Mouse (Mus musculus): ENCODE results near the gene Zmym4.
"Not testable (repeated sequence)": the region's sequence is repeated elsewhere in the genome, so short reads cannot be mapped to it uniquely, and the experiment has no call there.

Zmym4 gene

GRCm38 (mm10) chr4:126967864-126968821 is at the start of gene Zmym4:
TSS of gene Zmym4 (minus strand) at chr4:126968135.
- DNase-seq: peak; percentile 94

GRCm38 (mm10) chr4:127016366-127016765 is 48.4 kb upstream of the Zmym4 start:
- no peak for DNase-seq

GRCm38 (mm10) chr4:127015294-127015993 is 47.5 kb upstream of the Zmym4 start:
- peak; percentile 88 for DNase-seq

- DNase-seq: peak; percentile 39
Measured at GRCm38 (mm10) chr4:127005113-127005936, 37.4 kb upstream of the Zmym4 start.

- no peak for DNase-seq
Measured at GRCm38 (mm10) chr4:127004384-127004783, 36.4 kb upstream of the Zmym4 start.

- no peak for DNase-seq
Measured at GRCm38 (mm10) chr4:127000601-127001105, 32.7 kb upstream of the Zmym4 start.

- not testable (repeated sequence) for DNase-seq
Measured at GRCm38 (mm10) chr4:126999372-126999771, 31.4 kb upstream of the Zmym4 start.

GRCm38 (mm10) chr4:126992356-126992755 is 24.4 kb upstream of the Zmym4 start:
- DNase-seq: no peak

GRCm38 (mm10) chr4:126990553-126990952 is 22.6 kb upstream of the Zmym4 start:
- DNase-seq: no peak

GRCm38 (mm10) chr4:126988503-126988902 is 20.6 kb upstream of the Zmym4 start:
- DNase-seq: no peak

- no peak for DNase-seq
Measured at GRCm38 (mm10) chr4:126986768-126987167, 18.8 kb upstream of the Zmym4 start.

GRCm38 (mm10) chr4:126983736-126984525 is 16.0 kb upstream of the Zmym4 start:
- DNase-seq: not testable (repeated sequence)

- no peak for DNase-seq
Measured at GRCm38 (mm10) chr4:126983321-126983720, 15.4 kb upstream of the Zmym4 start.

GRCm38 (mm10) chr4:126978706-126979105 is 10.8 kb upstream of the Zmym4 start:
- DNase-seq: no peak

GRCm38 (mm10) chr4:126977467-126977866 is 9.5 kb upstream of the Zmym4 start:
- DNase-seq: peak; percentile 43

GRCm38 (mm10) chr4:126967241-126967863 is 583 bp downstream of the Zmym4 start:
- DNase-seq: peak; percentile 41

- no peak for DNase-seq
Measured at GRCm38 (mm10) chr4:126958682-126959081, 9.3 kb downstream of the Zmym4 start.

- DNase-seq: no peak
Measured at GRCm38 (mm10) chr4:126958261-126958660, 9.7 kb downstream of the Zmym4 start.

- no peak for DNase-seq
Measured at GRCm38 (mm10) chr4:126957434-126957833, 10.5 kb downstream of the Zmym4 start.

- DNase-seq: not testable (repeated sequence)
Measured at GRCm38 (mm10) chr4:126950801-126951200, 17.1 kb downstream of the Zmym4 start.

- DNase-seq: no peak
Measured at GRCm38 (mm10) chr4:126943421-126943820, 24.5 kb downstream of the Zmym4 start.

All from cerebellum, adult 9-10 months (tissue).